Mouse (Mus musculus) CH12.LX (cell line): ENCODE results near the gene Cer1. TPM values are rescaled to one million over a fixed set of nuclear protein-coding genes. Genes with fewer than 3 reads are reported as not detected.

Source experiments
- DNase-seq: peaks from one replicate; pipeline ENCODE4 v3.0.0-alpha.2; 2013; ENCODE audit errors: extremely low read depth
- H3K27ac ChIP-seq: 2 replicates; pipeline ENCODE4 v1.5.1; 2012; ENCODE audit warnings: low read depth, mild to moderate bottlenecking, control low read depth, moderate library complexity; ENCODE audit not compliant: insufficient read depth
- H3K27me3 ChIP-seq: replicated peaks from 2 replicates; pipeline ENCODE3; 2012; ENCODE audit warnings: inconsistent platforms
- H3K36me3 ChIP-seq, 2 experiments: replicated peaks in 1 of 2; 2 replicates each; pipeline versions ENCODE3 to v1.6.1; 2012; ENCODE audit warnings: inconsistent platforms in 1 of 2, low read length in 1 of 2, mild to moderate bottlenecking in 1 of 2, mixed read lengths in 1 of 2, moderate library complexity in 1 of 2; ENCODE audit not compliant: control insufficient read depth in 1 of 2, insufficient read depth in 1 of 2
- H3K4me1 ChIP-seq, 2 experiments: 2 replicates each; pipeline ENCODE4 v1.6.1; 2012; ENCODE audit warnings: inconsistent platforms in 1 of 2, moderate library complexity in 1 of 2; ENCODE audit not compliant: insufficient read depth in 2 of 2, control insufficient read depth in 1 of 2
- H3K4me2 ChIP-seq: 2 replicates; pipeline ENCODE4 v1.6.1; 2012; ENCODE audit warnings: low read depth, mild to moderate bottlenecking, control low read depth; ENCODE audit not compliant: poor library complexity, insufficient read depth, severe bottlenecking
- H3K4me3 ChIP-seq, 3 experiments: fragments of 150-350 bp in 1 of 3; sonication (generic) in 1 of 3; replicated peaks in 1 of 3; 2 replicates each; pipeline versions ENCODE3 to v1.5.1; 2011 to 2012; ENCODE audit warnings: low read depth in 2 of 3, low read length in 2 of 3, mild to moderate bottlenecking in 2 of 3, moderate library complexity in 2 of 3, control low read depth in 1 of 3, improper control_type of control experiment in 1 of 3, inconsistent platforms in 1 of 3, mixed read lengths in 1 of 3; ENCODE audit not compliant: poor library complexity in 1 of 3
- H3K79me2 ChIP-seq: replicated peaks from 2 replicates; pipeline ENCODE4 v1.6.1; 2012; ENCODE audit warnings: mild to moderate bottlenecking, moderate library complexity; ENCODE audit not compliant: control insufficient read depth, poor library complexity, insufficient read depth, severe bottlenecking; ENCODE audit errors: extremely low read depth
- H3K9ac ChIP-seq: 2 replicates; pipeline ENCODE4 v1.6.1; 2012; ENCODE audit warnings: low read depth, mild to moderate bottlenecking, control low read depth, moderate library complexity; ENCODE audit not compliant: insufficient read depth
- H3K9me3 ChIP-seq: replicated peaks from 2 replicates; pipeline ENCODE3; 2012; ENCODE audit warnings: low read length, inconsistent platforms, mixed read lengths
- BHLHE40 ChIP-seq: IDR thresholded peaks from 2 replicates; pipeline ENCODE4 v1.6.1; 2011; ENCODE audit warnings: mild to moderate bottlenecking, low read depth, low read length, improper control_type of control experiment
- CHD1 ChIP-seq: IDR thresholded peaks from 2 replicates; pipeline ENCODE4 v1.6.1; 2012; ENCODE audit warnings: low read depth, low read length, improper control_type of control experiment, inconsistent platforms
- E2F4 ChIP-seq: IDR thresholded peaks from 2 replicates; pipeline ENCODE4 v1.6.1; 2011; ENCODE audit warnings: low read depth, low read length, improper control_type of control experiment; ENCODE audit not compliant: insufficient replicate concordance
- ETS1 ChIP-seq: conservative IDR thresholded peaks from 2 replicates; pipeline ENCODE4 v1.6.1; 2012; ENCODE audit warnings: low read depth, mild to moderate bottlenecking, inconsistent platforms, low read length, improper control_type of control experiment, moderate library complexity
- HCFC1 ChIP-seq: IDR thresholded peaks from 2 replicates; pipeline ENCODE4 v1.6.1; 2012; ENCODE audit warnings: low read depth, mild to moderate bottlenecking, inconsistent platforms, low read length, improper control_type of control experiment
- MEF2A ChIP-seq: IDR thresholded peaks from 2 replicates; pipeline ENCODE4 v1.6.1; 2014; ENCODE audit warnings: low read depth, mild to moderate bottlenecking, inconsistent platforms, low read length, improper control_type of control experiment, borderline replicate concordance
- MYC ChIP-seq: IDR thresholded peaks from 2 replicates; pipeline ENCODE4 v1.6.1; 2011; ENCODE audit warnings: low read depth, mild to moderate bottlenecking, improper control_type of control experiment, low read length
- RCOR1 ChIP-seq: conservative IDR thresholded peaks from 2 replicates; pipeline ENCODE4 v1.6.1; 2012; ENCODE audit warnings: low read depth, mild to moderate bottlenecking, inconsistent platforms, low read length, improper control_type of control experiment
- SIN3A ChIP-seq: IDR thresholded peaks from 2 replicates; pipeline ENCODE4 v1.6.1; 2012; ENCODE audit warnings: low read length, improper control_type of control experiment, inconsistent platforms
- SMC3 ChIP-seq: IDR thresholded peaks from 2 replicates; pipeline ENCODE4 v1.6.1; 2011; ENCODE audit warnings: low read depth, low read length, improper control_type of control experiment
- TCF12 ChIP-seq: IDR thresholded peaks from 2 replicates; pipeline ENCODE4 v1.6.1; 2014; ENCODE audit warnings: low read depth, mild to moderate bottlenecking, inconsistent platforms, low read length, improper control_type of control experiment
- UBTF ChIP-seq: IDR thresholded peaks from 2 replicates; pipeline ENCODE4 v1.6.1; 2012; ENCODE audit warnings: low read depth, mild to moderate bottlenecking, inconsistent platforms, low read length, improper control_type of control experiment, moderate library complexity
- USF1 ChIP-seq: IDR thresholded peaks from 2 replicates; pipeline ENCODE4 v1.6.1; 2014; ENCODE audit warnings: low read depth, mild to moderate bottlenecking, inconsistent platforms, low read length, improper control_type of control experiment
- ZMIZ1 ChIP-seq: IDR thresholded peaks from 2 replicates; pipeline ENCODE4 v1.6.1; 2012; ENCODE audit warnings: low read depth, mild to moderate bottlenecking, inconsistent platforms, low read length, improper control_type of control experiment
- ZNF384 ChIP-seq: IDR thresholded peaks from 2 replicates; pipeline ENCODE4 v1.6.1; 2012; ENCODE audit warnings: low read depth, low read length, improper control_type of control experiment, inconsistent platforms
- dilution Hi-C: fragments of 300-500 bp; cut with MboI; formaldehyde crosslinking; loops from 2 replicates; pipeline ENCODE4 v1.14.3; 2020; ENCODE audit warnings: low sequenced_read_pairs; ENCODE audit not compliant: extremely low pct_unique_long_range_greater_than_20kb, extremely low pct_ligation_motif_present
- in situ Hi-C: fragments of 300-500 bp; cut with MboI; formaldehyde crosslinking; loops from 3 replicates; pipeline ENCODE4 v1.14.3; 2019; ENCODE audit warnings: low sequenced_read_pairs, low pct_ligation_motif_present, low pct_unique_long_range_greater_than_20kb, mixed read lengths
- polyA plus RNA-seq: library from polyadenylated mRNA; unstranded; fragments of >175 nt; gene quantifications from 2 replicates; pipeline ENCODE4 v1.2.1, GENCODE M21; 2012; ENCODE audit warnings: low read depth; ENCODE audit not compliant: insufficient read length
- total RNA-seq, 2 experiments: library from RNA; depleted of rRNA; stranded (reverse); fragments of 300-350 nt in 1 of 2; fragments of >200 nt in 1 of 2; gene quantifications; 2 replicates each; pipeline ENCODE4 v1.2.3; 2012 to 2014

Cer1 gene
- total and polyA plus RNA-seq, 3 experiments, result not detected

- no peak for DNase-seq
- no peak overlapping the region for H3K27ac ChIP-seq
- H3K9ac ChIP-seq, result no peak overlapping the region
- no peaks in the 10 kb centered on the region for H3K36me3 ChIP-seq
- in situ Hi-C loops (no loop called here), dilution Hi-C loops (no loop called here)
- no peak overlapping the region for H3K4me2 ChIP-seq
- H3K9me3 ChIP-seq, result no peaks in the 10 kb centered on the region
- no peaks in the 10 kb centered on the region for H3K79me2 ChIP-seq
- TF ChIP-seq SIN3A, result no peak
- no peak for TF ChIP-seq ZNF384
- no peak for TF ChIP-seq MEF2A
- no peak for TF ChIP-seq ETS1
- no peak for TF ChIP-seq E2F4
- TF ChIP-seq UBTF, result no peak
- no peak for TF ChIP-seq SMC3
- no peak for TF ChIP-seq TCF12
- no peak for TF ChIP-seq BHLHE40
- TF ChIP-seq HCFC1, result no peak
- TF ChIP-seq MYC, result no peak
- TF ChIP-seq ZMIZ1, result no peak
- TF ChIP-seq RCOR1, result no peak
- no peak for TF ChIP-seq CHD1
- TF ChIP-seq USF1, result no peak
- no peaks in the 10 kb centered on the region for H3K27me3 ChIP-seq
- peaks cover 0 to 5% of the 10 kb centered on the region in 2 experiments; a peak in 1 of 4 replicates for H3K4me1 ChIP-seq
- H3K4me3 ChIP-seq, result no peak overlapping the region
These were observed 19.8 kb downstream of the Cer1 start for GRCm38 (mm10) chr4:82864974-82865699.

GRCm38 (mm10) chr4:82863316-82863715, 21.6 kb downstream of the Cer1 start:
- no peak for DNase-seq
- Histone ChIP-seq H3K4me2 (no peak overlapping the region), H3K27ac (no peak overlapping the region), H3K4me1 (peaks cover 0 to 5% of the 10 kb centered on the region in 2 experiments; a peak in 1 of 4 replicates), H3K27me3 (no peaks in the 10 kb centered on the region), H3K9me3 (no peaks in the 10 kb centered on the region), H3K79me2 (peaks cover 9% of the 10 kb centered on the region), H3K36me3 (no peaks in the 10 kb centered on the region), H3K9ac (no peak overlapping the region), H3K4me3 (no peak overlapping the region)
- in situ Hi-C loops, result no loop called here
- no peak for TF ChIP-seq USF1
- no peak for TF ChIP-seq TCF12
- no peak for TF ChIP-seq ZNF384
- dilution Hi-C loops, result no loop called here
